Mouse (Mus musculus) bone marrow macrophage, adult 2 months (primary cell): Measurements from ENCODE around the gene Gm572.

Experiments used
- CTCF ChIP-seq: IDR thresholded peaks from 2 replicates; pipeline ENCODE4 v1.5.1; 2012; ENCODE audit warnings: low read depth, mild to moderate bottlenecking, low read length, moderate library complexity
- POLR2A ChIP-seq: IDR thresholded peaks from 2 replicates; pipeline ENCODE4 v1.6.1; 2012; ENCODE audit warnings: mild to moderate bottlenecking, low read depth, low read length, borderline replicate concordance

- TF ChIP-seq CTCF, result no peak
- TF ChIP-seq POLR2A, result no peak
Measured at GRCm38 (mm10) chr4:148708836-148709235, 65.7 kb downstream of the Gm572 start.
